Mouse (Mus musculus) embryonic facial prominence, embryonic 10.5 days (tissue): ENCODE data around the gene Rgs11. TPM values are rescaled to one million over a fixed set of nuclear protein-coding genes. Genes with fewer than 3 reads are reported as not detected.

Experiments used
- DNase-seq: peaks from one replicate; pipeline ENCODE4 v3.0.0-alpha.2; 2017; ENCODE audit warnings: low spot score
- H3K27ac ChIP-seq: fragments of 300-500 bp; sonication (generic); replicated peaks from 2 replicates; pipeline ENCODE4 v1.5.1; 2016; ENCODE audit warnings: mild to moderate bottlenecking
- H3K27me3 ChIP-seq: fragments of 300-500 bp; sonication (generic); replicated peaks from 2 replicates; pipeline ENCODE4 v1.6.1; 2016; ENCODE audit warnings: low read depth, mild to moderate bottlenecking; ENCODE audit not compliant: poor library complexity, severe bottlenecking
- H3K36me3 ChIP-seq: fragments of 300-500 bp; sonication (generic); replicated peaks from 2 replicates; pipeline ENCODE4 v1.6.1; 2016; ENCODE audit warnings: mild to moderate bottlenecking, moderate library complexity
- H3K4me1 ChIP-seq: fragments of 300-500 bp; sonication (generic); 2 replicates; pipeline ENCODE4 v1.6.1; 2016
- H3K4me3 ChIP-seq: fragments of 300-500 bp; sonication (generic); 2 replicates; pipeline ENCODE4 v1.5.1; 2016; ENCODE audit warnings: mild to moderate bottlenecking, moderate library complexity
- H3K9me3 ChIP-seq: fragments of 300-500 bp; sonication (generic); 2 replicates; pipeline ENCODE4 v1.6.1; 2016; ENCODE audit warnings: mild to moderate bottlenecking
- WGBS: fragments of 180-500 bp; shearing (Covaris S2); methylation state at CpG from one replicate; pipeline ENCODE4 v1.1.7; 2016; 5-methylcytosine and 5-hydroxymethylcytosine counted together
- polyA plus RNA-seq: library from polyadenylated mRNA; unstranded; fragments of >200 nt; fragmentation: Nextera tagmentation; extraction: Ambion mirVana; gene quantifications from 2 replicates; pipeline ENCODE4 v1.2.1, GENCODE M21; 2016

The Rgs11 gene
- polyA plus RNA-seq, 1 experiment from 2014 or later: 4.7 TPM

GRCm38 (mm10) chr17:26235077-26235815 is 32.5 kb downstream of the Rgs11 start:
- Histone ChIP-seq H3K4me1 (peaks cover 20% of the 10 kb centered on the region), H3K9me3 (no peaks in the 10 kb centered on the region), H3K27me3 (no peaks in the 10 kb centered on the region), H3K4me3 (no peak overlapping the region), H3K27ac (0 out of 2 replicates have a peak overlapping the region, but pooled peaks have one; percentile 26), H3K36me3 (no peaks in the 10 kb centered on the region)
- WGBS: 45% methylated on average over 13 of the region's 13 CpGs
- DNase-seq: no peak

GRCm38 (mm10) chr17:26237667-26238066 is 34.9 kb downstream of the Rgs11 start:
- Histone ChIP-seq H3K36me3 (no peaks in the 10 kb centered on the region), H3K27ac (no peak overlapping the region), H3K27me3 (no peaks in the 10 kb centered on the region), H3K4me1 (peaks cover 20% of the 10 kb centered on the region), H3K4me3 (no peak overlapping the region), H3K9me3 (no peaks in the 10 kb centered on the region)
- 88% methylated on average over 10 of the region's 10 CpGs for WGBS
- DNase-seq: no peak

- Histone ChIP-seq H3K27me3 (no peaks in the 10 kb centered on the region), H3K27ac (no peak overlapping the region)
- 65% methylated on average over 2 of the region's 2 CpGs for WGBS
These were observed 36.8 kb downstream of the Rgs11 start for GRCm38 (mm10) chr17:26239551-26239950.

DNA sequence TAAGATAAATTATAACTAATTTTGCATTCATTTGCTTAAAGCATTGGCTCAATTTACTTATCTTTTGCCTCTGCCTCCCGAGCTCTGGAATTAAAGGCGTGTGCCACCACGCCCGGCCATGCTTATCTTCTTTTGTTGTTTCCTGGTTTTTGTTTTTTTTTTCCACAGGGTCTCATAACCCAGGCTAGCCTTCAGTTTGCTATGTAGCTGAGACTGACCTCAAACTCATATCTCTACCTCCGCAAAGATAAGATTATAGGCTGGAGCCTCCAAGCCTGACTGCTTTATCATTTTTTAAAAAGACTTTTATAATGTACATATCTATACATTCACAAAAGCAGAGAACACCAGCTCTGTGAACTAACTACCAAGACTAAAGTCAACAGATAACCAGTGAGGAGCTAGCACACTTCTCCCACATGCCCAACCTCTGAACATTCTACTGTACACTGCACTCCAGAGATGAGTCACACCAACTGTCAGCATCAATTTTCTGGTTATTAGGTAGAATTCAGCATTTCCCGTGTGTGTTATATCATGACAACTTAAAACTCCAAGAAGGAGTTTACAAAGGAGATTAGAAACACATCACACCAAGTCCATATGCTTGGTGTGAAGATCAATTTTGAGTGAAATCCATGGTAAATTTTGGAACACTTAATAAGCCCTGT is 37.5 kb downstream of the Rgs11 start:
- Histone ChIP-seq H3K36me3 (no peaks in the 10 kb centered on the region), H3K9me3 (no peaks in the 10 kb centered on the region), H3K27me3 (no peaks in the 10 kb centered on the region), H3K4me3 (no peak overlapping the region), H3K4me1 (peaks cover 32% of the 10 kb centered on the region), H3K27ac (no peak overlapping the region)
- WGBS: 86% methylated on average over 6 of the region's 6 CpGs
- DNase-seq: no peak

More at GRCm38 (mm10) chr17:26239551-26239950, 36.8 kb downstream of the Rgs11 start:
- no peak overlapping the region for H3K4me3 ChIP-seq
- peaks cover 36% of the 10 kb centered on the region for H3K4me1 ChIP-seq
- no peaks in the 10 kb centered on the region for H3K9me3 ChIP-seq
- DNase-seq: no peak
- H3K36me3 ChIP-seq: no peaks in the 10 kb centered on the region

GRCm38 (mm10) chr17:26240990-26241389 is 38.2 kb downstream of the Rgs11 start:
- peaks cover 24% of the 10 kb centered on the region for H3K4me1 ChIP-seq
- 81% methylated on average over 6 of the region's 6 CpGs for WGBS
- H3K27me3 ChIP-seq: no peaks in the 10 kb centered on the region
- H3K9me3 ChIP-seq: no peaks in the 10 kb centered on the region
- DNase-seq: no peak
- no peak overlapping the region for H3K4me3 ChIP-seq
- H3K27ac ChIP-seq: no peak overlapping the region
- H3K36me3 ChIP-seq: no peaks in the 10 kb centered on the region

- DNase-seq: no peak
- H3K27ac ChIP-seq: peak overlapping the region; percentile 76
- under 1% methylated on average over 32 of the region's 32 CpGs for WGBS
- no peaks in the 10 kb centered on the region for H3K27me3 ChIP-seq
- H3K9me3 ChIP-seq: no peaks in the 10 kb centered on the region
- peaks cover 16% of the 10 kb centered on the region for H3K4me1 ChIP-seq
- H3K36me3 ChIP-seq: no peaks in the 10 kb centered on the region
- H3K4me3 ChIP-seq: peak overlapping the region; percentile 65
These were observed 40.8 kb downstream of the Rgs11 start for GRCm38 (mm10) chr17:26243471-26244100.

- 8% methylated on average over 33 of the region's 33 CpGs for WGBS
- peak within 1 kb of the TSS; percentile 65 for H3K4me3 ChIP-seq
- H3K36me3 ChIP-seq: no peaks in the 10 kb centered on the region
- H3K27ac ChIP-seq: peak within 1 kb of the TSS; percentile 76
- H3K9me3 ChIP-seq: no peaks in the 10 kb centered on the region
- peaks cover 16% of the 10 kb centered on the region for H3K4me1 ChIP-seq
- no peaks in the 10 kb centered on the region for H3K27me3 ChIP-seq
- DNase-seq: peak; percentile 98
These were observed 41.5 kb downstream of the Rgs11 start, which contains the start of gene Fam234a for GRCm38 (mm10) chr17:26244101-26244841. Fam234a (minus strand) TSS chr17:26244242.

DNA sequence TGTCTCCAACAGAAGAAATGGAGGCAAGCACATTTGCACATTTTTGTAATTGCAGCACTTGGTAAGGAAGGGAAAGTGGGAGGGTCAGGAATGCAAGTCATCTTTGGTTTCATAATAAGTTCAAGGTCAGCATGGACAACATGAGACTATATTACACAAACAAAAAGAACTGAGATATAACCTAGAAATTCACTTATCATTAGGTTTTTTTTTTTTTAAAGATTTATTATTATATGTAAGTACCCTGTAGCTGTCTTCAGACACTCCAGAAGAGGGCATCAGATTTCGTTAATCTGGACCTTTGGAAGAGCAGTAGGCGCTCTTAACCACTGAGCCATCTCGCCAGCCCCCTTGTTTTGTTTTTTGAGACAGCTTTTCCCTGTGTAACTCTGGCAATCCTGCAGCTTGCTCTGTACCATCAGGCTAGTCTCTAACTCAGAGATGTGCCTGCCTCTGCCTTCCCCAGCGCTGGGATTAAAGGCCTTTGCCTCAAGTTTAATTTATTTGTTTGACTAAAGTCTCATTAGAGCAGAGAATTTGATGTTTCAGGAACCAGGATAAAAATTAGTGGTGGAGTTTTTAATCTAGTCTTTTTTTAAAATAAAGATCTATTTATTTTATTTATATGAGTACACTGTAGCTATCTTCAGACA is 49.3 kb downstream of the Rgs11 start:
- WGBS: 54% methylated on average over 4 of the region's 4 CpGs
- Histone ChIP-seq H3K4me1 (peaks cover 12% of the 10 kb centered on the region), H3K27ac (peak overlapping the region; percentile 96), H3K27me3 (no peaks in the 10 kb centered on the region), H3K9me3 (no peaks in the 10 kb centered on the region), H3K4me3 (peak overlapping the region; percentile 78), H3K36me3 (peaks cover 28% of the 10 kb centered on the region)
- DNase-seq: no peak

DNA sequence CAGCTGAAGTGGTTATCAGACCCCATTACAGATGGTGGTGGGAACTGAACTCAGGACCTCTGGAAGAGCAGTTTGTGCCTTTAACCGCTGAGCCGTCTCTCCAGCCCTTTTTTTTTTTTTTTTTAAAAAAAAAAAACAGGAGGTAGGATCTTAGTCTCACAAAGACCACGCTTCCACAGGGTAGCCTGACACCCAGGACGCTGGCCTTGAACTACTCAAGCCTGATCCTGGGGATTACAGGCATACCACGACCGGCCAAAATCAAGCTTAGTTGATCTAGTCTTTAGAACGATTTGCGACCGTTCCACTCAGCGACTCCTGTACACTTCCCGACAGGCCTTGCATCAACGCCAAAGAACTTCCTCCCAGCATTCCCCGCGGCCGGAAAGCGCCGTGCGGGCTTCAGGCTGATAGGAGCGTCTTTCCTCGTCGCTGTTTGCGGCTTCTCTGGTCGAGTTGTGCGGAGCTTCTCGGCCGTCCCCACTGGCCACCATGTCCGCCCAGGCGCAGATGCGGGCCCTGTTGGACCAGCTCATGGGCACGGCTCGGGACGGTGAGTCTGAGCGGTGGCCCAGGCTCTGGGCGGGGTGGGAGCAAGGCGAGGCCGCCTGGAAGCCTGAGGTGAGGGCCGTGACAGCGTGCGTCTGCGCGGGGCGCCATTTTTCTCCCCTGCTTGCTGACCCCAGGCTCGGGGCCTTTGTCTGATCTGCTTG is 49.9 kb downstream of the Rgs11 start, which contains the start of gene Luc7l:
Gene Luc7l, plus strand, starts transcription at position 358 of the 713 bp plus-strand sequence.
- Histone ChIP-seq H3K9me3 (no peaks in the 10 kb centered on the region), H3K4me1 (peaks cover 12% of the 10 kb centered on the region), H3K4me3 (peak within 1 kb of the TSS; percentile 78), H3K36me3 (peaks cover 35% of the 10 kb centered on the region), H3K27ac (peak within 1 kb of the TSS; percentile 96), H3K27me3 (no peaks in the 10 kb centered on the region)
- peak; percentile 95 for DNase-seq
- WGBS: under 1% methylated on average over 43 of the region's 43 CpGs

DNA sequence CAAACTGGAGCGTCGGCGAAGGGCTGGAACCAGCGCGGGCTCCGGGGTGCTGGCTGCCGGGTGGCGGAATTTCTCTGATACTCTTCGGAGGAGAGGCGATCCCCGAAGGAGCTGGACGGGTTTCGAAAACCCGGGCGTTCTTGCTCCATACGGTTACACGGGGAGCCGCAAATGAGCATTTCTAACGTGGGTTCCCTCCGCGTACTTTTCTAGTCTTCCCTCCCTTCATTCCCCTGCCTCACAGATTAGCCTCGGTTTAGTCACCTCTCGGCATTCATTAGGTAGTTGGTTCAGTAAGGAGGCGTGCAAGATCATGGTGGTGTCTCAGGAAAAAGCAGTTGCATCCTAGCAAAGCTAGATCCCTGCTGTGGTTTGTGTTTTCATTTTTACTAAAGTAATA is 50.6 kb downstream of the Rgs11 start:
- H3K36me3 ChIP-seq: peaks cover 42% of the 10 kb centered on the region
- under 1% methylated on average over 24 of the region's 24 CpGs for WGBS

GRCm38 (mm10) chr17:26255313-26255712 is 52.6 kb downstream of the Rgs11 start:
- peaks cover 12% of the 10 kb centered on the region for H3K4me1 ChIP-seq
- H3K36me3 ChIP-seq: peaks cover 61% of the 10 kb centered on the region
- H3K9me3 ChIP-seq: no peaks in the 10 kb centered on the region
- 94% methylated on average over 7 of the region's 7 CpGs for WGBS
- no peak for DNase-seq
- no peaks in the 10 kb centered on the region for H3K27me3 ChIP-seq
- no peak overlapping the region for H3K27ac ChIP-seq
- no peak overlapping the region for H3K4me3 ChIP-seq

More for the DNA sequence above, 50.6 kb downstream of the Rgs11 start:
- no peaks in the 10 kb centered on the region for H3K27me3 ChIP-seq
- no peak for DNase-seq
- H3K27ac ChIP-seq: peak overlapping the region; percentile 96
- no peaks in the 10 kb centered on the region for H3K9me3 ChIP-seq
- peaks cover 12% of the 10 kb centered on the region for H3K4me1 ChIP-seq
- H3K4me3 ChIP-seq: peak overlapping the region; percentile 78
